Mouse (Mus musculus): ENCODE measurements at regions not wholly inside any gene's neighbourhood (a gene's known extent, or its start where the extent isn't known, plus 50 kb on each side); places are given as distances from the start of the nearest gene placed in this dataset.

DNA sequence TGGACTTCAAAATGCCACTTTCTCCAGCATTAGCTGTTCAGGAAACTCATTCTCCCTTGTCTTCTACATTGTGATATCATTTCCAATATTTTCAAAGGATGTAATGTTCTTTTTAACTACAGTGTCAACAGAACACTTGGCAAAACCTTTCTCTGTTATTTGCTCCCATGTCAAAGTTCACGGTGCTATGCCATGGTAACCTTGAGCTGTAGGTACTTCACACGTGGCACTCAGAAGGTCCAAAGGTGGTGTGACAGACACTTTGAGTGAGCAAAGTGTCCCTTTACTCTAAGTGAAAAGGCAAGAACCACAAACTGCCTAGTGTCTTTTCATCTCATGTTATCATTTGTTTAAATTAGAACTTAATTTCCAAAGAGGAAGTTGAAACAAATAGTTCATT lies 53.3 kb upstream of the Tram2 start:
- DNase-seq, result no peak

DNA sequence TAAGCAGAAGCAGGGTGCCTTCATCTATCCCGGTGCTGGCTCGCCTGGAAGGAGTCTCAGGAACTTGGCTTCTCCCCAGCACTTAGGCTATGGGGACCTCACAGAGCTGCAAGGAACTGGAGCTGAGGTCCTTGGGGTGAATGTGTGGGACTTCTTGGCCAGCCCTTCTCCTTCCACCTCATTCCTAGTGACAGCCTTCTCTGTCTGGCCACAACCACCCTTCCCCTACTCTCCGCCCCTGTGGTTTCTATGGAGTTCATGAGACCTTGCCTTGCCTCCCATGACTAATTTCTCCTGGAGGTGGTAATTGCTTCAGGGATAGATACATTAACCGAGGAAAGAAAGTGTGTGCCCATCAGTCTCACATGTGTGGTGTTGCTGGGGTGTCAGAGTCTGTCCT lies 67.9 kb upstream of the Tram2 start:
- DNase-seq, result peak; percentile 8

DNA sequence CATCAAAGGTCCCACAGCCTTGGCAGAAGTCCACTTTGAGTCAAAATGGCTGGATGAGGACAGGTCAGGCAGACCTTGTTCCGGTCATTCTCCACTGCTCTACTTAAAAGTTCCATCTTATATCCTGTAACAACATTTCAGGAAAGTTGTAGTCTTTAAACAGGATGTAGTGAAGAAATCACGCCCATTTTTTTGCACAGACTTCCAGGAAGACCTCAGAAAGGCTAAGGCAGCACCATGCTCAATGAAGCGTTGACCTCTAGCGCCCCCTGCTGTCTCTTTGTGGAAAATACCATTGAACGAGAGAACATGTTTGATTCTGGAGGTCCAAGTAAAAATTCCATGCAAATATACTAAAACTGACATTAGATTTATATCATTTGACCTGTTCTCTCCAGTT lies 56.6 kb upstream of the Tmem14a start:
- DNase-seq, result peak; percentile 87

DNA sequence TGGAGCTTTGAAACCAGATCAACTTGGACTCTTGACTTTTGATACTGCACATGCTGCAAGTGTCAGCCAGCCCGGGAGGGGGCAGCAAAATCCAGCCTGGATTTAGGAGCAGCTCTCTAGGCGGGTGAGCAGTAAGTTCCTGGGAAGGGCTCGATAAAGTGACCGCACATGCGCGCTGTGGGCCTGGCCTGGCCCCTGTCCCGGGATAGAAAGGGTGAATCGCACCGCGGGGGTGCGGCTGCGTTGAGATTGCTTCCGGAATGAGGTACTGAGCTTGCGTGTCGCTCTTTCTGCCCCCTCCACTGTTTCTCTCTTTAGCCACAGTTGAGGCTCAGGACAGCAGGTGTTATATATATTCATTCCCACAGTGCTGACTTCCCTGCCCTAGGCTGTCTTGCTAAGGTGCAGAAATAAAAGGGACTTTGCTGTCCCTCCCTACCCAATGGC lies 52.1 kb upstream of the Tmem14a start:
- DNase-seq, result peak; percentile 91

DNA sequence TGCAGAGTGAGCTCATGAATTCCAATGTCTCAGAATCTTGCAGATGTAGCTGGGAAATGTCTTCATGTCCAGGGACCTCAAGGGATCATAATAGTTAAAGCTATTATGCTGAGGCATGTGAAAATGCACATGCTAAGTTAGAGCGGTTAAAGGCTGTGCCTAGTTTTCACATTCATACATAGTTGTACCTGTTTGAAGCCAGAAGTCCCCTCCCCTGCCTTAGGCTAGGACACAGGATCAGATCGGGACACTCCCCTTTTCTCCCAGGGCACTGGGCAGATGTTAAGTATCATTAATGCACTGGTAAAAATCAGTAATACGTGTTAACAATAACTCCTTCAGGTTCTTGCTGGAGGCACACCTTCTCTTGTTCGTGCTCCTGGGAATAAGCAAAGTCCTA lies 51.6 kb upstream of the Tmem14a start:
- no peak for DNase-seq

Measured in lung, postnatal 36 days (tissue).